Mouse (Mus musculus): Measurements from ENCODE around the gene Grk1. TPM values are rescaled to one million over a fixed set of nuclear protein-coding genes. Genes with fewer than 3 reads are reported as not detected.

Grk1 gene
- polyA plus RNA-seq, 1 experiment from 2014 or later: not detected

GRCm38 (mm10) chr8:13393869-13394268 is 11.0 kb upstream of the Grk1 start:
- WGBS: 85% methylated on average over 7 of the region's 7 CpGs
- Histone ChIP-seq H3K36me3 (no peaks in the 10 kb centered on the region), H3K9ac (no peak overlapping the region), H3K9me3 (replicated peaks) (no peaks in the 10 kb centered on the region), H3K4me3 (no peak overlapping the region), H3K4me1 (replicated peaks) (no peaks in the 10 kb centered on the region), H3K27me3 (no peaks in the 10 kb centered on the region), H3K27ac (no peak overlapping the region), H3K4me2 (no peak overlapping the region)
- no peak for ATAC-seq (replicated peaks; ENCODE audit: insufficient number of reproducible peaks, insufficient read depth, low FRiP score, low read depth)

GRCm38 (mm10) chr8:13396725-13397124 is 8.2 kb upstream of the Grk1 start, which contains the start of gene Atp4b:
Gene Atp4b, minus strand, starts transcription at chr8:13396825.
- WGBS: 65% methylated on average over 5 of the region's 5 CpGs
- H3K4me1 ChIP-seq (replicated peaks): no peaks in the 10 kb centered on the region
- no peak within 1 kb of the TSS for H3K27ac ChIP-seq
- H3K36me3 ChIP-seq: no peaks in the 10 kb centered on the region
- H3K9me3 ChIP-seq (replicated peaks): no peaks in the 10 kb centered on the region
- no peak within 1 kb of the TSS for H3K4me2 ChIP-seq
- ATAC-seq (replicated peaks; ENCODE audit: insufficient number of reproducible peaks, insufficient read depth, low FRiP score, low read depth): no peak
- H3K4me3 ChIP-seq: no peak within 1 kb of the TSS
- H3K27me3 ChIP-seq: no peaks in the 10 kb centered on the region
- no peak within 1 kb of the TSS for H3K9ac ChIP-seq

- H3K27me3 ChIP-seq: no peaks in the 10 kb centered on the region
- H3K27ac ChIP-seq: no peak overlapping the region
- H3K4me1 ChIP-seq (replicated peaks): no peaks in the 10 kb centered on the region
- WGBS: 72% methylated on average over 6 of the region's 6 CpGs
- no peak for ATAC-seq (replicated peaks; ENCODE audit: insufficient number of reproducible peaks, insufficient read depth, low FRiP score, low read depth)
- H3K36me3 ChIP-seq: no peaks in the 10 kb centered on the region
- H3K9ac ChIP-seq: no peak overlapping the region
- H3K9me3 ChIP-seq (replicated peaks): no peaks in the 10 kb centered on the region
- no peak overlapping the region for H3K4me2 ChIP-seq
- H3K4me3 ChIP-seq: no peak overlapping the region
Measured at GRCm38 (mm10) chr8:13403517-13403916, 1.4 kb upstream of the Grk1 start.

- ATAC-seq (replicated peaks; ENCODE audit: insufficient number of reproducible peaks, insufficient read depth, low FRiP score, low read depth): no peak
- Histone ChIP-seq H3K27ac (no peak overlapping the region), H3K36me3 (no peaks in the 10 kb centered on the region), H3K9ac (no peak overlapping the region), H3K9me3 (replicated peaks) (no peaks in the 10 kb centered on the region), H3K4me1 (replicated peaks) (no peaks in the 10 kb centered on the region), H3K4me2 (no peak overlapping the region), H3K27me3 (peaks cover 4% of the 10 kb centered on the region; the same call in 1 of the 2 replicates), H3K4me3 (no peak overlapping the region)
- WGBS: 75% methylated on average over 5 of the region's 5 CpGs
Measured at GRCm38 (mm10) chr8:13406011-13406410, 1.1 kb downstream of the Grk1 start.

GRCm38 (mm10) chr8:13411597-13411996 is 6.7 kb downstream of the Grk1 start:
- Histone ChIP-seq H3K27ac (no peak overlapping the region), H3K4me3 (no peak overlapping the region), H3K36me3 (no peaks in the 10 kb centered on the region), H3K9me3 (replicated peaks) (no peaks in the 10 kb centered on the region), H3K4me1 (replicated peaks) (no peaks in the 10 kb centered on the region), H3K27me3 (peaks cover 18% of the 10 kb centered on the region), H3K9ac (no peak overlapping the region), H3K4me2 (no peak overlapping the region)
- ATAC-seq (replicated peaks; ENCODE audit: insufficient number of reproducible peaks, insufficient read depth, low FRiP score, low read depth): no peak
- WGBS: 25% methylated on average over 6 of the region's 6 CpGs

GRCm38 (mm10) chr8:13412891-13413558 is 8.1 kb downstream of the Grk1 start:
- H3K9ac ChIP-seq: no peak overlapping the region
- H3K27me3 ChIP-seq: peaks cover 18% of the 10 kb centered on the region
- H3K27ac ChIP-seq: no peak overlapping the region
- ATAC-seq (replicated peaks; ENCODE audit: insufficient number of reproducible peaks, insufficient read depth, low FRiP score, low read depth): no peak; the same call in 1 of the 2 replicates
- 61% methylated on average over 13 of the region's 13 CpGs for WGBS
- H3K4me3 ChIP-seq: no peak overlapping the region
- H3K4me1 ChIP-seq (replicated peaks): no peaks in the 10 kb centered on the region
- no peaks in the 10 kb centered on the region for H3K36me3 ChIP-seq
- H3K9me3 ChIP-seq (replicated peaks): no peaks in the 10 kb centered on the region
- H3K4me2 ChIP-seq: no peak overlapping the region

- ATAC-seq (replicated peaks; ENCODE audit: insufficient number of reproducible peaks, insufficient read depth, low FRiP score, low read depth): no peak
- no peak overlapping the region for H3K4me2 ChIP-seq
- no peak overlapping the region for H3K9ac ChIP-seq
- H3K36me3 ChIP-seq: no peaks in the 10 kb centered on the region
- no peak overlapping the region for H3K4me3 ChIP-seq
- no peak overlapping the region for H3K27ac ChIP-seq
- 48% methylated on average over 12 of the region's 12 CpGs for WGBS
- no peaks in the 10 kb centered on the region for H3K9me3 ChIP-seq (replicated peaks)
- H3K27me3 ChIP-seq: peaks cover 17% of the 10 kb centered on the region
- no peaks in the 10 kb centered on the region for H3K4me1 ChIP-seq (replicated peaks)
Measured at GRCm38 (mm10) chr8:13413823-13414390, 9.0 kb downstream of the Grk1 start.

- ATAC-seq (replicated peaks; ENCODE audit: insufficient number of reproducible peaks, insufficient read depth, low FRiP score, low read depth): no peak
- 66% methylated on average over 10 of the region's 10 CpGs for WGBS
Measured at GRCm38 (mm10) chr8:13415879-13416278, 11.0 kb downstream of the Grk1 start.

GRCm38 (mm10) chr8:13419111-13419639 is 14.3 kb downstream of the Grk1 start:
- ATAC-seq (replicated peaks; ENCODE audit: insufficient number of reproducible peaks, insufficient read depth, low FRiP score, low read depth): no peak
- H3K4me1 ChIP-seq (replicated peaks): no peaks in the 10 kb centered on the region
- H3K9ac ChIP-seq: no peak overlapping the region
- H3K4me3 ChIP-seq: no peak overlapping the region
- H3K4me2 ChIP-seq: no peak overlapping the region
- H3K9me3 ChIP-seq (replicated peaks): no peaks in the 10 kb centered on the region
- 57% methylated on average over 2 of the region's 2 CpGs for WGBS
- H3K27me3 ChIP-seq: 0 out of 2 replicates have a peak, but pooled peaks cover 6% of the 10 kb centered on the region
- H3K36me3 ChIP-seq: no peaks in the 10 kb centered on the region
- H3K27ac ChIP-seq: no peak overlapping the region

More at GRCm38 (mm10) chr8:13415879-13416278, 11.0 kb downstream of the Grk1 start:
- Histone ChIP-seq H3K27me3 (peaks cover 14% of the 10 kb centered on the region; the same call in 1 of the 2 replicates), H3K9me3 (replicated peaks) (no peaks in the 10 kb centered on the region), H3K9ac (no peak overlapping the region), H3K4me1 (replicated peaks) (no peaks in the 10 kb centered on the region), H3K27ac (no peak overlapping the region), H3K4me3 (no peak overlapping the region), H3K4me2 (no peak overlapping the region), H3K36me3 (no peaks in the 10 kb centered on the region)

- no peaks in the 10 kb centered on the region for H3K4me1 ChIP-seq (replicated peaks)
- ATAC-seq (replicated peaks; ENCODE audit: insufficient number of reproducible peaks, insufficient read depth, low FRiP score, low read depth): no peak
Measured at GRCm38 (mm10) chr8:13420970-13421369, 16.1 kb downstream of the Grk1 start.

GRCm38 (mm10) chr8:13427351-13427750 is 22.5 kb downstream of the Grk1 start:
- no peak overlapping the region for H3K4me2 ChIP-seq
- WGBS: 53% methylated on average over 6 of the region's 6 CpGs
- H3K27me3 ChIP-seq: no peaks in the 10 kb centered on the region
- H3K9me3 ChIP-seq (replicated peaks): no peaks in the 10 kb centered on the region
- H3K4me1 ChIP-seq (replicated peaks): no peaks in the 10 kb centered on the region
- H3K9ac ChIP-seq: no peak overlapping the region
- H3K4me3 ChIP-seq: no peak overlapping the region
- no peaks in the 10 kb centered on the region for H3K36me3 ChIP-seq
- H3K27ac ChIP-seq: no peak overlapping the region
- ATAC-seq (replicated peaks; ENCODE audit: insufficient number of reproducible peaks, insufficient read depth, low FRiP score, low read depth): no peak

More at GRCm38 (mm10) chr8:13420970-13421369, 16.1 kb downstream of the Grk1 start:
- no peaks in the 10 kb centered on the region for H3K36me3 ChIP-seq
- no peak overlapping the region for H3K4me2 ChIP-seq
- H3K27me3 ChIP-seq: no peaks in the 10 kb centered on the region
- H3K27ac ChIP-seq: no peak overlapping the region
- WGBS: 91% methylated on average over 6 of the region's 6 CpGs
- no peak overlapping the region for H3K4me3 ChIP-seq
- no peak overlapping the region for H3K9ac ChIP-seq
- H3K9me3 ChIP-seq (replicated peaks): no peaks in the 10 kb centered on the region
